Mouse (Mus musculus) ZHBTc4 (cell line): ENCODE data around the gene Vmn1r149.
"Not testable (repeated sequence)": the region's sequence is repeated elsewhere in the genome, so short reads cannot be mapped to it uniquely, and the experiment has no call there.

Source experiments
- DNase-seq: peaks from one replicate; pipeline ENCODE4 v3.0.0-alpha.2; 2011; ENCODE audit warnings: low read depth, low spot score

Gene Vmn1r149

DNA sequence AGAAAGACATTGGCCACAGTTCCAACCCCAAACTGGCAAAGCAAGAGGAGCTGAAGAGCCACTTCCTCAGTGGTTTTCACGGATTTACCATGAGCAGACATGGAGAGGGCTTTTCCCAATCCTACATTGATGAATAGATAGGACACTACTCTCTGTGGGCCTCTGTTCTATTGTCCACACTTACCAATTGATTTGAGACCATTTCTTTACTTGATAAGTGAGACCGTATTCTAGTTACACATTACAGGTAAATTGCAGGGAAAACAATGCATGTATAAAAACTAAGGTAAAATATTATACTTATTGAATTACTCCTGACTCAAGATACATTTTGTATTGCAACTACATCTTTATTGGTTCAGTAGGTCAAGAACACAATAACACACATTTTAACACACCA, at the start of gene Vmn1r149:
TSS of gene Vmn1r149 (minus strand) at position 101 of the 400 bp plus-strand sequence.
- DNase-seq: not testable (repeated sequence)

DNA sequence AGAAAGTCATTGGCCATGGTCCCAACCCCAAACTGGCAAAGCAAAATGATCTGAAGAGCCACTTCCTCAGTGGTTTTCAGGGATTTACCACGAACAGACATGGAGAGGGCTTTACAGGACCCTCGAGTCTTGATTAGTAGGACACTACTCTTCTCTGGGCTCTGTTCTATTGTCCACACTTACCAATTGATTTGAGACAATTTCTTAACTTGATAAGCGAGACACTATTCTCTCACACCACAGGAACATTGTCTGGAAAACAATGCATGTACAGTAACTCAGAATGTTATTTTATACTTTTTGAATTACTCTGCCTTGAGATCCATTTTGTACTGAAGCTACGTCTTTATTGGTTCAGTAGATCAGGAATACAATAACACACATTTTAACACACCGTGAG, 25.9 kb upstream of the Vmn1r149 start, which contains the start of gene Gm10665:
TSS of gene Gm10665 (minus strand) at position 101 of the 400 bp plus-strand sequence.
- DNase-seq: not testable (repeated sequence)

DNA sequence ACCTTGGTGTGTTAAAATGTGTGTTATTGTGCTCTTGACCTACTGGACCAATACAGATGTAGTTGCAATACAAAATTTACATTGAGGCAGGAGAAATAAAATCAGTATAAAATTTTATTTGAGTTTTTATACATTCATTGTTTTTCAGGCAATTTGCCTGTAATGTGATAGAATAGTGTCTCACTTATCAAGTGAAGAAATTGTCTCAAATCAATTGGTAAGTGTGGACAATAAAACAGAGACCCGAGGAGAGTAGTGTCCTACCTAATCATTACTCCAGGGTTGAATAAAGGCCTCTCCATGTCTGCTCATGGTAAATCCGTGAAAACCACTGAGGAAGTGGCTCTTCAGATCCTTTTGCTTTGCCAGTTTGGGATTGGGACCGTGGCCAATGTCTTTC, 24.7 kb downstream of the Vmn1r149 start, which contains the start of gene Vmn1r148:
TSS of gene Vmn1r148 (plus strand) at position 301 of the 400 bp plus-strand sequence.
- DNase-seq: not testable (repeated sequence)
